Mouse (Mus musculus) liver, adult (tissue): ENCODE data around the gene Tbc1d10a.

ENCODE experiments used
- GATA4 ChIP-seq: IDR thresholded peaks from 2 replicates; pipeline ENCODE4 v1.6.1; 2014; ENCODE audit warnings: mild to moderate bottlenecking, low read length; ENCODE audit not compliant: insufficient replicate concordance

Tbc1d10a gene

GRCm38 (mm10) chr11:4237389-4237912 lies 50.9 kb downstream of the Tbc1d10a start:
- TF ChIP-seq GATA4, result no peak

- TF ChIP-seq GATA4, result no peak
Measured at GRCm38 (mm10) chr11:4238167-4238566, 51.6 kb downstream of the Tbc1d10a start.

- no peak for TF ChIP-seq GATA4
Measured at GRCm38 (mm10) chr11:4239691-4240090, 53.1 kb downstream of the Tbc1d10a start.

- TF ChIP-seq GATA4, result no peak
Measured at GRCm38 (mm10) chr11:4240151-4240550, 53.6 kb downstream of the Tbc1d10a start.

- no peak for TF ChIP-seq GATA4
Measured at GRCm38 (mm10) chr11:4241180-4241579, 54.6 kb downstream of the Tbc1d10a start.

- TF ChIP-seq GATA4, result no peak
Measured at GRCm38 (mm10) chr11:4246126-4246525, 59.5 kb downstream of the Tbc1d10a start.

- no peak for TF ChIP-seq GATA4
Measured at GRCm38 (mm10) chr11:4246623-4247022, 60.0 kb downstream of the Tbc1d10a start.

GRCm38 (mm10) chr11:4247201-4247959 lies 60.8 kb downstream of the Tbc1d10a start:
- no peak for TF ChIP-seq GATA4

GRCm38 (mm10) chr11:4249151-4249550 lies 62.6 kb downstream of the Tbc1d10a start:
- no peak for TF ChIP-seq GATA4

- no peak for TF ChIP-seq GATA4
Measured at GRCm38 (mm10) chr11:4250290-4250689, 63.7 kb downstream of the Tbc1d10a start.

GRCm38 (mm10) chr11:4251376-4251775 lies 64.8 kb downstream of the Tbc1d10a start:
- TF ChIP-seq GATA4, result no peak

GRCm38 (mm10) chr11:4252886-4253285 lies 66.3 kb downstream of the Tbc1d10a start:
- no peak for TF ChIP-seq GATA4

- TF ChIP-seq GATA4, result no peak
Measured at GRCm38 (mm10) chr11:4256846-4257607, 70.4 kb downstream of the Tbc1d10a start, which contains the start of gene Lif. Lif (plus strand) TSS chr11:4257557.

- TF ChIP-seq GATA4, result no peak
Measured at GRCm38 (mm10) chr11:4257756-4258155, 71.2 kb downstream of the Tbc1d10a start.

- no peak for TF ChIP-seq GATA4
Measured at GRCm38 (mm10) chr11:4258657-4259082, 72.1 kb downstream of the Tbc1d10a start.
